Mouse (Mus musculus): ENCODE data around the gene Gch1. TPM values are rescaled to one million over a fixed set of nuclear protein-coding genes. Genes with fewer than 3 reads are reported as not detected.

The Gch1 gene
- polyA plus RNA-seq, 1 experiment = 4.1 TPM

DNA sequence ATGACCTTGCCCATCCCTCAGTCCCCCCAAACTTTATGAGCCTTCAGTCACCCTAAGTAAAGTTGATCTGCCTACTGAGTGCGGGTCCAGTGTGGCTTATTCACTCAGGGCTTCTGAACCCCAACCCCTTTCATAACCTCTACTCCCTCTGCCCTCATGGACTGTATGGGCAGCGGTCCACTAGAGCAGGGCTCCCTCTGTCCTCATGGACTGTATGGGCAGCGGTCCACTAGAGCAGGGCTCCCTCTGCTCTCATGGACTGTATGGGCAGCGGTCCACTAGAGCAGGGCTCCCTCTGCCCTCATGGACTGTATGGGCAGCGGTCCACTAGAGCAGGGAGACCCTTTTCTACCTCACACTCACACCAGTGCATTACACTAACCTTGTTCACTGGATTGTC is 13.0 kb downstream of the Gch1 start:
- Histone ChIP-seq H3K9me3 (replicated peaks; ENCODE audit: control insufficient read depth, insufficient read depth, low read length, poor library complexity, severe bottlenecking) (no peaks in the 10 kb centered on the region), H3K36me3 (ENCODE audit: control insufficient read depth, insufficient read depth, low read length, poor library complexity, severe bottlenecking) (no peaks in the 10 kb centered on the region), H3K27ac (ENCODE audit: insufficient read depth, low read length) (no peak overlapping the region), H3K9ac (ENCODE audit: low read depth, poor library complexity, severe bottlenecking) (no peak overlapping the region), H3K4me1 (ENCODE audit: control insufficient read depth, insufficient read depth, low read length) (no peaks in the 10 kb centered on the region), H3K27me3 (ENCODE audit: control insufficient read depth, insufficient read depth, low read length, poor library complexity, severe bottlenecking) (no peaks in the 10 kb centered on the region), H3K4me3 (ENCODE audit: low read depth, low read length) (no peak overlapping the region)
- TF ChIP-seq POLR2A (IDR thresholded peaks at IDR 0.05; ENCODE audit: insufficient read depth, low read length) (no peak), EP300 (IDR thresholded peaks at IDR 0.05; ENCODE audit: insufficient read depth, low read depth, low read length) (no peak), CTCF (IDR thresholded peaks at IDR 0.05; ENCODE audit: low read depth, low read length) (no peak)

- H3K27me3 ChIP-seq (ENCODE audit: control insufficient read depth, insufficient read depth, low read length, poor library complexity, severe bottlenecking) = no peaks in the 10 kb centered on the region
- TF ChIP-seq EP300 (IDR thresholded peaks at IDR 0.05; ENCODE audit: insufficient read depth, low read depth, low read length) (no peak), POLR2A (IDR thresholded peaks at IDR 0.05; ENCODE audit: insufficient read depth, low read length) (no peak), CTCF (IDR thresholded peaks at IDR 0.05; ENCODE audit: low read depth, low read length) (no peak)
- H3K36me3 ChIP-seq (ENCODE audit: control insufficient read depth, insufficient read depth, low read length, poor library complexity, severe bottlenecking) = no peaks in the 10 kb centered on the region
- no peak overlapping the region for H3K9ac ChIP-seq (ENCODE audit: low read depth, poor library complexity, severe bottlenecking)
- no peaks in the 10 kb centered on the region for H3K9me3 ChIP-seq (replicated peaks; ENCODE audit: control insufficient read depth, insufficient read depth, low read length, poor library complexity, severe bottlenecking)
- H3K27ac ChIP-seq (ENCODE audit: insufficient read depth, low read length) = no peak overlapping the region
- H3K4me1 ChIP-seq (ENCODE audit: control insufficient read depth, insufficient read depth, low read length) = no peaks in the 10 kb centered on the region
- no peak overlapping the region for H3K4me3 ChIP-seq (ENCODE audit: low read depth, low read length)
Measured at GRCm38 (mm10) chr14:47175136-47175535, 14.1 kb downstream of the Gch1 start.

DNA sequence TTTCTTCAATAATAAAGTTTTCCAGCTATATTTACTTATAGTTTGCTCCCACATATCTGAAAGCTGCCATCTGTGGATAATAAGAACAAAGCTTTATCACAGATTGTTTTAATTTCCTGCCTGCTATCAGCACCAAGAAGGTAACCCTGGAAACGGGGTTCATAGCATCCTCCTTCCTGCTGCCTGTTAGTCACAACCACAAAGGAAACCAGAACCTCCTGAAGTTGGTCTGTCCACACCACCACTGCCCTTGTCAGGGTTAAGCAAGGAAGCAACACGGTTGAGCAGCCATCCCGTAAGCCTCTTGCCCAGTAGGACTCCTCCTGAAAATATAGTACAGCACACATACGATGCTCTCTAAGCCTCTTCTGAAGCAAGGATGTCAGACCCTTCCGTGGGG is 17.1 kb downstream of the Gch1 start:
- no peaks in the 10 kb centered on the region for H3K4me1 ChIP-seq (ENCODE audit: control insufficient read depth, insufficient read depth, low read length)
- no peaks in the 10 kb centered on the region for H3K27me3 ChIP-seq (ENCODE audit: control insufficient read depth, insufficient read depth, low read length, poor library complexity, severe bottlenecking)
- H3K36me3 ChIP-seq (ENCODE audit: control insufficient read depth, insufficient read depth, low read length, poor library complexity, severe bottlenecking) = no peaks in the 10 kb centered on the region
- no peaks in the 10 kb centered on the region for H3K9me3 ChIP-seq (replicated peaks; ENCODE audit: control insufficient read depth, insufficient read depth, low read length, poor library complexity, severe bottlenecking)
- no peak overlapping the region for H3K4me3 ChIP-seq (ENCODE audit: low read depth, low read length)
- no peak overlapping the region for H3K27ac ChIP-seq (ENCODE audit: insufficient read depth, low read length)
- TF ChIP-seq CTCF (IDR thresholded peaks at IDR 0.05; ENCODE audit: low read depth, low read length) (no peak), POLR2A (IDR thresholded peaks at IDR 0.05; ENCODE audit: insufficient read depth, low read length) (no peak), EP300 (IDR thresholded peaks at IDR 0.05; ENCODE audit: insufficient read depth, low read depth, low read length) (no peak)
- no peak overlapping the region for H3K9ac ChIP-seq (ENCODE audit: low read depth, poor library complexity, severe bottlenecking)

DNA sequence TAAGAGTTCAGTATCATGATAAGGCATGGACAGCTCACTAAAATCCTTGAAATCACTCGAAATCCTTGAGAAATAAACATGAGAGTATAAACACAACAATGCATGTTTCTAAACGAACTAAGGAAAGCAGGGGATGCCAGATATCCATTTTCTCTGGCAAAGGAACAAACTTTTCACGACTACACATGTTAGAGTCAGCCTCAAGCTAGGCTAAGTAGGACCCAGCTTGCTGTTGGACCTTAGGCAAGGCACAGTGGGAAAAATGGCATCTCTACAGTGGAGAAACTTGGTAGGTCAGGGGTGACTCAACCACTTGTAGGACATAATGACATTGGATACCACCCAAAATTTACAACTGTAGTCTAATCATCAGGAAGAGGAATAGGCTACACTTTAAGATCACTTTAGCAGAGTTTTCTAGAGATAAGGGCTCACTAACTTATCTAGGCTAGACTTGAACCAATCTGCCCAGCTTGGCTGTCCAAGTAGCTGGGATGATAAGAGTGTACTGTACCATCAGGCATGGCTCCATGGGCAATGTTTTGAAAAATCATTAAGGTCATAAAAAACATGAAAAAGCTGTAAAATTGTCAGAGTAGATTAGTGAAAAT is 18.6 kb downstream of the Gch1 start:
- Histone ChIP-seq H3K4me3 (ENCODE audit: low read depth, low read length) (no peak overlapping the region), H3K27ac (ENCODE audit: insufficient read depth, low read length) (no peak overlapping the region), H3K9ac (ENCODE audit: low read depth, poor library complexity, severe bottlenecking) (no peak overlapping the region), H3K9me3 (replicated peaks; ENCODE audit: control insufficient read depth, insufficient read depth, low read length, poor library complexity, severe bottlenecking) (no peaks in the 10 kb centered on the region), H3K27me3 (ENCODE audit: control insufficient read depth, insufficient read depth, low read length, poor library complexity, severe bottlenecking) (no peaks in the 10 kb centered on the region), H3K4me1 (ENCODE audit: control insufficient read depth, insufficient read depth, low read length) (no peaks in the 10 kb centered on the region), H3K36me3 (ENCODE audit: control insufficient read depth, insufficient read depth, low read length, poor library complexity, severe bottlenecking) (no peaks in the 10 kb centered on the region)
- TF ChIP-seq EP300 (IDR thresholded peaks at IDR 0.05; ENCODE audit: insufficient read depth, low read depth, low read length) = no peak
- TF ChIP-seq CTCF (IDR thresholded peaks at IDR 0.05; ENCODE audit: low read depth, low read length) = no peak
- TF ChIP-seq POLR2A (IDR thresholded peaks at IDR 0.05; ENCODE audit: insufficient read depth, low read length) = no peak

GRCm38 (mm10) chr14:47169677-47170410 is 19.4 kb downstream of the Gch1 start:
- Histone ChIP-seq H3K9ac (ENCODE audit: low read depth, poor library complexity, severe bottlenecking) (no peak overlapping the region), H3K9me3 (replicated peaks; ENCODE audit: control insufficient read depth, insufficient read depth, low read length, poor library complexity, severe bottlenecking) (no peaks in the 10 kb centered on the region), H3K4me1 (ENCODE audit: control insufficient read depth, insufficient read depth, low read length) (no peaks in the 10 kb centered on the region), H3K27me3 (ENCODE audit: control insufficient read depth, insufficient read depth, low read length, poor library complexity, severe bottlenecking) (no peaks in the 10 kb centered on the region), H3K27ac (ENCODE audit: insufficient read depth, low read length) (no peak overlapping the region), H3K36me3 (ENCODE audit: control insufficient read depth, insufficient read depth, low read length, poor library complexity, severe bottlenecking) (no peaks in the 10 kb centered on the region), H3K4me3 (ENCODE audit: low read depth, low read length) (no peak overlapping the region)
- TF ChIP-seq CTCF (IDR thresholded peaks at IDR 0.05; ENCODE audit: low read depth, low read length) (no peak), POLR2A (IDR thresholded peaks at IDR 0.05; ENCODE audit: insufficient read depth, low read length) (no peak), EP300 (IDR thresholded peaks at IDR 0.05; ENCODE audit: insufficient read depth, low read depth, low read length) (no peak)

DNA sequence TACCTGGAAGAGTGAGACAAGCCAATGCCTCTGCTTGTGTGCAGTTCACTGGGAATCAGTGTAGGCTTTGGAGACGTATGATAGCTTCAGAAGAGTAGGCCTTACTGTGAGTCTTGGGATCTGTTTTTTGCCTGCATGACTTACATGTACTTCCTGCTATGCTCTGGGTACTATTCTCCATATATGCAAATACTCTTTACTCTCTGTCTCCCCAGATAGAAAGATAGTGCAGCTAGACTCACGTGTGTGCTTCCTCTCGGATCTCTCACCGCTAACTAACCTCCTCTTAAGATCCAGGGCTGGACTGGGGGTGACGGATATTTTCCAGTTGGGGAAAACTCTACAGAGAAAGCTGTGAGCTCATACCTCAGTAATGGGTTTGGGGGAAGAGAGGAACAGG is 23.5 kb downstream of the Gch1 start:
- Histone ChIP-seq H3K4me3 (ENCODE audit: low read depth, low read length) (no peak overlapping the region), H3K27ac (ENCODE audit: insufficient read depth, low read length) (no peak overlapping the region), H3K4me1 (ENCODE audit: control insufficient read depth, insufficient read depth, low read length) (no peaks in the 10 kb centered on the region), H3K27me3 (ENCODE audit: control insufficient read depth, insufficient read depth, low read length, poor library complexity, severe bottlenecking) (no peaks in the 10 kb centered on the region), H3K36me3 (ENCODE audit: control insufficient read depth, insufficient read depth, low read length, poor library complexity, severe bottlenecking) (no peaks in the 10 kb centered on the region), H3K9me3 (replicated peaks; ENCODE audit: control insufficient read depth, insufficient read depth, low read length, poor library complexity, severe bottlenecking) (no peaks in the 10 kb centered on the region), H3K9ac (ENCODE audit: low read depth, poor library complexity, severe bottlenecking) (no peak overlapping the region)
- TF ChIP-seq CTCF (IDR thresholded peaks at IDR 0.05; ENCODE audit: low read depth, low read length) (no peak), EP300 (IDR thresholded peaks at IDR 0.05; ENCODE audit: insufficient read depth, low read depth, low read length) (no peak), POLR2A (IDR thresholded peaks at IDR 0.05; ENCODE audit: insufficient read depth, low read length) (no peak)

Data from ES-Bruce4 (cell line).